Mouse (Mus musculus): ENCODE data around the gene Ssh1.

Gene Ssh1

GRCm38 (mm10) chr5:113887132-113887531, 106.6 kb downstream of the Ssh1 start:
- DNase-seq, result no peak

All from retina, postnatal 1 day (tissue).